Mouse (Mus musculus): ENCODE results near the gene March8. TPM values are rescaled to one million over a fixed set of nuclear protein-coding genes. Genes with fewer than 3 reads are reported as not detected.
A peak's percentile ranks its signal among the peaks of the same experiment; 100 is the strongest.

The March8 gene
- 27.8 and 29.3 TPM in 2 replicates for polyA plus RNA-seq (2015; fragmentation: Nextera tagmentation; extraction: Ambion mirVana)

GRCm38 (mm10) chr6:116337835-116338501 is at the start of gene March8:
Gene March8, plus strand, starts transcription at chr6:116338024.
- peak within 1 kb of the TSS; percentile 86 for H3K9ac ChIP-seq (ENCODE audit: low read length)
- H3K4me1 ChIP-seq (replicated peaks; ENCODE audit: control insufficient read depth, insufficient read depth, low read length): peaks cover 3% of the 10 kb centered on the region; the same call in 1 of the 2 replicates
- H3K4me3 ChIP-seq (ENCODE audit: low read length): peak within 1 kb of the TSS; percentile 92
- ATAC-seq (ENCODE audit: low read depth): peak; percentile 99
- no peaks in the 10 kb centered on the region for H3K9me3 ChIP-seq (ENCODE audit: control insufficient read depth, low read length)
- peak within 1 kb of the TSS; percentile 69 for H3K4me2 ChIP-seq (ENCODE audit: low read depth, low read length)
- H3K27ac ChIP-seq (ENCODE audit: low read length): peak within 1 kb of the TSS; percentile 55
- WGBS: 0% methylated on average over 63 of the region's 75 CpGs
- H3K36me3 ChIP-seq (ENCODE audit: control insufficient read depth, insufficient read depth, low read length): no peaks in the 10 kb centered on the region
- H3K27me3 ChIP-seq (ENCODE audit: control insufficient read depth, insufficient read depth, low read depth, low read length): no peaks in the 10 kb centered on the region

- no peak overlapping the region for H3K4me2 ChIP-seq (ENCODE audit: low read depth, low read length)
- H3K9ac ChIP-seq (ENCODE audit: low read length): no peak overlapping the region
- WGBS: 91% methylated on average over 2 of the region's 2 CpGs
- H3K4me3 ChIP-seq (ENCODE audit: low read length): no peak overlapping the region
- H3K9me3 ChIP-seq (ENCODE audit: control insufficient read depth, low read length): no peaks in the 10 kb centered on the region
- no peaks in the 10 kb centered on the region for H3K4me1 ChIP-seq (replicated peaks; ENCODE audit: control insufficient read depth, insufficient read depth, low read length)
- H3K36me3 ChIP-seq (ENCODE audit: control insufficient read depth, insufficient read depth, low read length): no peaks in the 10 kb centered on the region
- H3K27ac ChIP-seq (ENCODE audit: low read length): no peak overlapping the region
- no peaks in the 10 kb centered on the region for H3K27me3 ChIP-seq (ENCODE audit: control insufficient read depth, insufficient read depth, low read depth, low read length)
- ATAC-seq (ENCODE audit: low read depth): no peak
Measured at GRCm38 (mm10) chr6:116311411-116311810, 26.4 kb upstream of the March8 start.

GRCm38 (mm10) chr6:116319259-116319658 is 18.6 kb upstream of the March8 start:
- Histone ChIP-seq H3K4me3 (ENCODE audit: low read length) (no peak overlapping the region), H3K9ac (ENCODE audit: low read length) (no peak overlapping the region), H3K9me3 (ENCODE audit: control insufficient read depth, low read length) (no peaks in the 10 kb centered on the region), H3K27ac (ENCODE audit: low read length) (no peak overlapping the region), H3K36me3 (ENCODE audit: control insufficient read depth, insufficient read depth, low read length) (no peaks in the 10 kb centered on the region), H3K27me3 (ENCODE audit: control insufficient read depth, insufficient read depth, low read depth, low read length) (no peaks in the 10 kb centered on the region), H3K4me1 (replicated peaks; ENCODE audit: control insufficient read depth, insufficient read depth, low read length) (no peaks in the 10 kb centered on the region), H3K4me2 (ENCODE audit: low read depth, low read length) (no peak overlapping the region)
- WGBS: 63% methylated on average over 3 of the region's 3 CpGs
- ATAC-seq (ENCODE audit: low read depth): no peak

- H3K4me1 ChIP-seq (replicated peaks; ENCODE audit: control insufficient read depth, insufficient read depth, low read length): no peaks in the 10 kb centered on the region
- no peak overlapping the region for H3K27ac ChIP-seq (ENCODE audit: low read length)
- no peak overlapping the region for H3K4me2 ChIP-seq (ENCODE audit: low read depth, low read length)
- no peak for ATAC-seq (ENCODE audit: low read depth)
- H3K27me3 ChIP-seq (ENCODE audit: control insufficient read depth, insufficient read depth, low read depth, low read length): no peaks in the 10 kb centered on the region
- WGBS: 67% methylated on average over 3 of the region's 3 CpGs
- H3K36me3 ChIP-seq (ENCODE audit: control insufficient read depth, insufficient read depth, low read length): no peaks in the 10 kb centered on the region
- H3K9me3 ChIP-seq (ENCODE audit: control insufficient read depth, low read length): no peaks in the 10 kb centered on the region
- no peak overlapping the region for H3K4me3 ChIP-seq (ENCODE audit: low read length)
- no peak overlapping the region for H3K9ac ChIP-seq (ENCODE audit: low read length)
Measured at GRCm38 (mm10) chr6:116326641-116327040, 11.2 kb upstream of the March8 start.

- H3K9ac ChIP-seq (ENCODE audit: low read length): no peak overlapping the region
- H3K4me1 ChIP-seq (replicated peaks; ENCODE audit: control insufficient read depth, insufficient read depth, low read length): no peaks in the 10 kb centered on the region
- H3K9me3 ChIP-seq (ENCODE audit: control insufficient read depth, low read length): no peaks in the 10 kb centered on the region
- H3K4me2 ChIP-seq (ENCODE audit: low read depth, low read length): no peak overlapping the region
- H3K27me3 ChIP-seq (ENCODE audit: control insufficient read depth, insufficient read depth, low read depth, low read length): no peaks in the 10 kb centered on the region
- H3K4me3 ChIP-seq (ENCODE audit: low read length): no peak overlapping the region
- H3K36me3 ChIP-seq (ENCODE audit: control insufficient read depth, insufficient read depth, low read length): no peaks in the 10 kb centered on the region
- H3K27ac ChIP-seq (ENCODE audit: low read length): no peak overlapping the region
- ATAC-seq (ENCODE audit: low read depth): no peak
- WGBS: 73% methylated on average over 2 of the region's 2 CpGs
Measured at GRCm38 (mm10) chr6:116331396-116331795, 6.4 kb upstream of the March8 start.

GRCm38 (mm10) chr6:116337466-116337834 is 374 bp upstream of the March8 start:
- no peak overlapping the region for H3K27ac ChIP-seq (ENCODE audit: low read length)
- H3K4me3 ChIP-seq (ENCODE audit: low read length): peak overlapping the region; percentile 92
- no peaks in the 10 kb centered on the region for H3K9me3 ChIP-seq (ENCODE audit: control insufficient read depth, low read length)
- H3K27me3 ChIP-seq (ENCODE audit: control insufficient read depth, insufficient read depth, low read depth, low read length): no peaks in the 10 kb centered on the region
- 2% methylated on average over 7 of the region's 7 CpGs for WGBS
- peaks cover 3% of the 10 kb centered on the region; the same call in 1 of the 2 replicates for H3K4me1 ChIP-seq (replicated peaks; ENCODE audit: control insufficient read depth, insufficient read depth, low read length)
- H3K4me2 ChIP-seq (ENCODE audit: low read depth, low read length): peak overlapping the region; percentile 69
- H3K36me3 ChIP-seq (ENCODE audit: control insufficient read depth, insufficient read depth, low read length): no peaks in the 10 kb centered on the region
- H3K9ac ChIP-seq (ENCODE audit: low read length): peak overlapping the region; percentile 86
- ATAC-seq (ENCODE audit: low read depth): no peak

- WGBS: 7% methylated on average over 8 of the region's 8 CpGs
- H3K4me3 ChIP-seq (ENCODE audit: low read length): peak overlapping the region; percentile 92
- no peaks in the 10 kb centered on the region for H3K36me3 ChIP-seq (ENCODE audit: control insufficient read depth, insufficient read depth, low read length)
- peak overlapping the region; percentile 86 for H3K9ac ChIP-seq (ENCODE audit: low read length)
- H3K4me2 ChIP-seq (ENCODE audit: low read depth, low read length): peak overlapping the region; percentile 69
- peak overlapping the region; percentile 55; the same call in 1 of the 2 replicates for H3K27ac ChIP-seq (ENCODE audit: low read length)
- peaks cover 3% of the 10 kb centered on the region; the same call in 1 of the 2 replicates for H3K4me1 ChIP-seq (replicated peaks; ENCODE audit: control insufficient read depth, insufficient read depth, low read length)
- H3K27me3 ChIP-seq (ENCODE audit: control insufficient read depth, insufficient read depth, low read depth, low read length): no peaks in the 10 kb centered on the region
- H3K9me3 ChIP-seq (ENCODE audit: control insufficient read depth, low read length): no peaks in the 10 kb centered on the region
- ATAC-seq (ENCODE audit: low read depth): no peak
Measured at GRCm38 (mm10) chr6:116338520-116338919, 696 bp downstream of the March8 start.

- Histone ChIP-seq H3K4me2 (ENCODE audit: low read depth, low read length) (peak overlapping the region; percentile 69; the same call in 1 of the 2 replicates), H3K9me3 (ENCODE audit: control insufficient read depth, low read length) (no peaks in the 10 kb centered on the region), H3K4me3 (ENCODE audit: low read length) (no peak overlapping the region), H3K9ac (ENCODE audit: low read length) (no peak overlapping the region), H3K4me1 (replicated peaks; ENCODE audit: control insufficient read depth, insufficient read depth, low read length) (peaks cover 3% of the 10 kb centered on the region; the same call in 1 of the 2 replicates), H3K27ac (ENCODE audit: low read length) (no peak overlapping the region), H3K27me3 (ENCODE audit: control insufficient read depth, insufficient read depth, low read depth, low read length) (no peaks in the 10 kb centered on the region), H3K36me3 (ENCODE audit: control insufficient read depth, insufficient read depth, low read length) (no peaks in the 10 kb centered on the region)
- WGBS: 78% methylated on average over 5 of the region's 5 CpGs
- no peak for ATAC-seq (ENCODE audit: low read depth)
Measured at GRCm38 (mm10) chr6:116339088-116339487, 1.3 kb downstream of the March8 start.

GRCm38 (mm10) chr6:116340521-116340920 is 2.7 kb downstream of the March8 start:
- no peak overlapping the region for H3K4me2 ChIP-seq (ENCODE audit: low read depth, low read length)
- no peaks in the 10 kb centered on the region for H3K9me3 ChIP-seq (ENCODE audit: control insufficient read depth, low read length)
- no peak overlapping the region for H3K4me3 ChIP-seq (ENCODE audit: low read length)
- no peaks in the 10 kb centered on the region for H3K27me3 ChIP-seq (ENCODE audit: control insufficient read depth, insufficient read depth, low read depth, low read length)
- 76% methylated on average over 1 of the region's 1 CpGs for WGBS
- ATAC-seq (ENCODE audit: low read depth): no peak
- H3K27ac ChIP-seq (ENCODE audit: low read length): no peak overlapping the region
- H3K4me1 ChIP-seq (replicated peaks; ENCODE audit: control insufficient read depth, insufficient read depth, low read length): peaks cover 3% of the 10 kb centered on the region; the same call in 1 of the 2 replicates
- H3K9ac ChIP-seq (ENCODE audit: low read length): no peak overlapping the region
- H3K36me3 ChIP-seq (ENCODE audit: control insufficient read depth, insufficient read depth, low read length): no peaks in the 10 kb centered on the region
